Mouse (Mus musculus) midbrain, postnatal 0 days (tissue): ENCODE data around the gene Gm8138. TPM values are rescaled to one million over a fixed set of nuclear protein-coding genes. Genes with fewer than 3 reads are reported as not detected.
"Not testable (repeated sequence)": the region's sequence is repeated elsewhere in the genome, so short reads cannot be mapped to it uniquely, and the experiment has no call there.

ENCODE experiments used
- ATAC-seq: fragments of 200-750 bp; cut with Nextera tagmentation; 2 replicates; pipeline ENCODE4 v1.8.0; 2017; ENCODE audit warnings: moderate number of reproducible peaks, mild to moderate bottlenecking, moderate TSS enrichment, moderate library complexity; ENCODE audit not compliant: low FRiP score
- DNase-seq: peaks from one replicate; pipeline ENCODE4 v3.0.0-alpha.2; 2015; ENCODE audit warnings: low spot score
- H3K27ac ChIP-seq: fragments of 300-500 bp; sonication (generic); 2 replicates; pipeline ENCODE4 v1.5.1; 2014; ENCODE audit warnings: low read depth, mild to moderate bottlenecking, low read length, mixed read lengths
- H3K27me3 ChIP-seq: fragments of 300-500 bp; sonication (generic); 2 replicates; pipeline ENCODE4 v1.6.1; 2014; ENCODE audit warnings: low read length, control low read depth, mixed read lengths; ENCODE audit not compliant: insufficient read depth
- H3K36me3 ChIP-seq: fragments of 300-500 bp; sonication (generic); 2 replicates; pipeline ENCODE4 v1.6.1; 2014; ENCODE audit warnings: low read length, control low read depth, mixed read lengths; ENCODE audit not compliant: insufficient read depth
- H3K4me1 ChIP-seq: fragments of 300-500 bp; sonication (generic); 2 replicates; pipeline ENCODE4 v1.6.1; 2014; ENCODE audit warnings: mild to moderate bottlenecking, control low read depth, antibody characterized with exemption, low read length, mixed read lengths; ENCODE audit not compliant: insufficient read depth
- H3K4me2 ChIP-seq: fragments of 300-500 bp; sonication (generic); 2 replicates; pipeline ENCODE4 v1.6.1; 2014; ENCODE audit warnings: low read depth, mild to moderate bottlenecking, low read length, mixed read lengths; ENCODE audit not compliant: poor library complexity, severe bottlenecking
- H3K4me3 ChIP-seq: fragments of 300-500 bp; sonication (generic); 2 replicates; pipeline ENCODE4 v1.5.1; 2014; ENCODE audit warnings: low read depth, mild to moderate bottlenecking, low read length, moderate library complexity
- H3K9ac ChIP-seq: fragments of 300-500 bp; sonication (generic); replicated peaks from 2 replicates; pipeline ENCODE4 v1.6.1; 2014; ENCODE audit warnings: mild to moderate bottlenecking, low read length, moderate library complexity, mixed read lengths; ENCODE audit not compliant: poor library complexity, severe bottlenecking
- H3K9me3 ChIP-seq: fragments of 300-500 bp; sonication (generic); 2 replicates; pipeline ENCODE4 v1.6.1; 2016; ENCODE audit warnings: low read length, control low read depth
- WGBS: fragments of 180-500 bp; shearing (Covaris S2); extraction: QIAGEN DNeasy Blood & Tissue Kit; methylation state at CpG from one replicate; pipeline ENCODE4 v1.1.7; 2014; 5-methylcytosine and 5-hydroxymethylcytosine counted together
- polyA plus RNA-seq: library from polyadenylated mRNA; unstranded; fragments of >200 nt; fragmentation: Nextera tagmentation; extraction: Ambion mirVana; gene quantifications from 2 replicates; pipeline ENCODE4 v1.2.1, GENCODE M21; 2015
- total RNA-seq: library from RNA; depleted of rRNA; stranded (reverse); fragments of >200 nt; gene quantifications from 2 replicates; pipeline ENCODE4 v1.2.3, GENCODE M21; 2014; rRNA removed

The Gm8138 gene
- total RNA-seq: not detected in 2 replicates
- polyA plus RNA-seq: not detected in 2 replicates

- H3K36me3 ChIP-seq, H3K4me1 ChIP-seq, H3K27me3 ChIP-seq, H3K27ac ChIP-seq, H3K9ac ChIP-seq, H3K4me2 ChIP-seq, H3K4me3 ChIP-seq, H3K9me3 ChIP-seq, ATAC-seq, DNase-seq: not testable (repeated sequence)
- WGBS: no CpG with 5 or more reads among the region's 3 CpGs
Measured at GRCm38 (mm10) chr14:43416250-43416649, at the start of gene Gm8138. Gene Gm8138, minus strand, starts transcription at chr14:43416350.

GRCm38 (mm10) chr14:43361713-43362112, 54.4 kb downstream of the Gm8138 start:
- WGBS: 84% methylated on average over 11 of the region's 11 CpGs
- not testable (repeated sequence) for H3K9ac ChIP-seq, H3K36me3 ChIP-seq, H3K27ac ChIP-seq, H3K9me3 ChIP-seq, H3K27me3 ChIP-seq, DNase-seq, H3K4me3 ChIP-seq, H3K4me1 ChIP-seq, ATAC-seq, H3K4me2 ChIP-seq

Other genes starting within 250 kb of the Gm8138 start
- gene Gm7233, start 236.5 kb downstream of the Gm8138 start, total RNA-seq: not detected in 2 replicates
- gene Gm7233, start 236.5 kb downstream of the Gm8138 start, polyA plus RNA-seq: not detected in 2 replicates
- not detected in 2 replicates for gene Gm8122, start 181.0 kb downstream of the Gm8138 start, total RNA-seq
- not detected in 2 replicates for gene Gm8122, start 181.0 kb downstream of the Gm8138 start, polyA plus RNA-seq
- gene Gm8126, start 157.7 kb downstream of the Gm8138 start, total RNA-seq: not detected in 2 replicates
- not detected in 2 replicates for gene Gm8126, start 157.7 kb downstream of the Gm8138 start, polyA plus RNA-seq
- 0.24 TPM in 1 of 2 replicates, not detected in the other for gene Gm9732, start 141.3 kb downstream of the Gm8138 start, total RNA-seq
- not detected in 2 replicates for gene Gm9732, start 141.3 kb downstream of the Gm8138 start, polyA plus RNA-seq
- not detected in 2 replicates for gene Gm8127, start 122.5 kb downstream of the Gm8138 start, total RNA-seq
- not detected in 2 replicates for gene Gm8127, start 122.5 kb downstream of the Gm8138 start, polyA plus RNA-seq
- gene 1700001F09Rik, start 68.5 kb downstream of the Gm8138 start, total RNA-seq: not detected in 2 replicates
- 0.30 TPM in 1 of 2 replicates, not detected in the other for gene 1700001F09Rik, start 68.5 kb downstream of the Gm8138 start, polyA plus RNA-seq
- not detected in 2 replicates for gene Gm5799, start 127.2 kb upstream of the Gm8138 start, total RNA-seq
- gene Gm5799, start 127.2 kb upstream of the Gm8138 start, polyA plus RNA-seq: not detected in 2 replicates
- gene Gm17654, start 162.8 kb upstream of the Gm8138 start, total RNA-seq: not detected in 2 replicates
- 0.11 TPM in 1 of 2 replicates, not detected in the other for gene Gm17654, start 162.8 kb upstream of the Gm8138 start, polyA plus RNA-seq
- not detected in 2 replicates for gene Gm10375, start 191.7 kb upstream of the Gm8138 start, total RNA-seq
- not detected in 2 replicates for gene Gm10375, start 191.7 kb upstream of the Gm8138 start, polyA plus RNA-seq